Mouse (Mus musculus): ENCODE results near the gene Gm3015. TPM values are rescaled to one million over a fixed set of nuclear protein-coding genes. Genes with fewer than 3 reads are reported as not detected.
"Not testable (repeated sequence)": the region's sequence is repeated elsewhere in the genome, so short reads cannot be mapped to it uniquely, and the experiment has no call there.

Gene Gm3015
- polyA plus RNA-seq (2014; fragmentation: Nextera tagmentation; extraction: Ambion mirVana), result not detected in 2 replicates

DNA sequence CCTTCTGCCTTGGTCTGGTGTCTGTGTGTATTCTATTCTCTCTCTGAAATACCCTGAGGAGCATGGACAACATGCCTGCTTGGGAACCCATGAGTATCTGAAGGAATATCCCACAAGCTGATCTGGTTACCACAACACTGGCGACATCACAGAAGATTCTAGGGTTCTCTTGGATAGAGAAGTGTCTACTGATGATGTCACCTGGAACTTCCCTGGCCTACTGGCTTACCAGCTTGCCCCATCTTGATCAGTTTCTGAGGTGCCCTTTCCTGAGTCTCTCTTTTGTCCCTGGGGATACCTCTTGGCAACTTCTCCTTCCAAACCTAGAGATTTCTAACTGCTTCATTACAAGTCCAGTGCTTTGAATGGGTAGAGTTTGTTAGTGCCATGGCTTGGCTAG, at the start of gene Gm3015:
Gene Gm3015 (minus strand): TSS at position 101 of the 400 bp plus-strand sequence.
- not testable (repeated sequence) for H3K4me3 ChIP-seq (ENCODE audit: low read depth, low read length); ATAC-seq (replicated peaks; ENCODE audit: insufficient number of reproducible peaks, low FRiP score, low TSS enrichment); H3K27me3 ChIP-seq (ENCODE audit: control insufficient read depth, insufficient read depth, low read length); H3K4me2 ChIP-seq; H3K9ac ChIP-seq (ENCODE audit: low read depth, low read length); H3K36me3 ChIP-seq (ENCODE audit: control insufficient read depth, insufficient read depth, low read length); H3K9me3 ChIP-seq (replicated peaks; ENCODE audit: control insufficient read depth, low read length); H3K4me1 ChIP-seq (ENCODE audit: control insufficient read depth, insufficient read depth, low read length); H3K27ac ChIP-seq (ENCODE audit: low read depth, low read length)
- no CpG with 5 or more reads among the region's 1 CpGs for WGBS (ENCODE audit: insufficient replicate concordance)

DNA sequence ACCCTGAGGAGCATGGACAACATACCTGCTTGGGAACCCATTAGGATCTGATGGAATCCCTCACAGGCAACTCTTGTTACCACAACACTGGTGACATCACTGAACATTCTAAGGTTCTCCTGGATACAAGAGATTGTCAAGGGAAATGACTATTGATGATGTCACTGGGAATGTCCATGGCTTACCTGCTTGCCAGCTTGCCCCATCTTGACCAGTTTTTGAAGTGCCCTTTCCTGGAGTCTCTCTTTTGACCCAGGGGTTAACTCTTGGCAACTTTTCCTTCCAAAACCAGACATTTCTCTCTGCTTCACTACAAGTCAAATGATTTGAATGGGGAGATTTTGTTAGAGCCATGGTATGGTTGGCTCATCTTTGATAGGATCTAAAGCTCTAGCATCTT, 29.3 kb upstream of the Gm3015 start, which contains the start of gene Gm10377:
Gene Gm10377 (minus strand): TSS at position 101 of the 400 bp plus-strand sequence.
- H3K9ac ChIP-seq (ENCODE audit: low read depth, low read length); H3K4me2 ChIP-seq; ATAC-seq (replicated peaks; ENCODE audit: insufficient number of reproducible peaks, low FRiP score, low TSS enrichment); H3K36me3 ChIP-seq (ENCODE audit: control insufficient read depth, insufficient read depth, low read length); H3K9me3 ChIP-seq (replicated peaks; ENCODE audit: control insufficient read depth, low read length); H3K27ac ChIP-seq (ENCODE audit: low read depth, low read length); H3K4me1 ChIP-seq (ENCODE audit: control insufficient read depth, insufficient read depth, low read length); H3K4me3 ChIP-seq (ENCODE audit: low read depth, low read length); H3K27me3 ChIP-seq (ENCODE audit: control insufficient read depth, insufficient read depth, low read length): not testable (repeated sequence)

Other genes starting within 250 kb of the Gm3015 start
- not detected in 2 replicates for gene Gm8024, start 244.5 kb downstream of the Gm3015 start, polyA plus RNA-seq (2014; fragmentation: Nextera tagmentation; extraction: Ambion mirVana)
- gene Gm17124, start 168.9 kb downstream of the Gm3015 start, polyA plus RNA-seq (2014; fragmentation: Nextera tagmentation; extraction: Ambion mirVana), result not detected in 2 replicates
- gene Gm3633, start 126.9 kb downstream of the Gm3015 start, polyA plus RNA-seq (2014; fragmentation: Nextera tagmentation; extraction: Ambion mirVana), result not detected in 2 replicates
- gene Gm10378, start 112.9 kb downstream of the Gm3015 start, polyA plus RNA-seq (2014; fragmentation: Nextera tagmentation; extraction: Ambion mirVana), result not detected in 2 replicates
- gene Gm10377, start 29.2 kb upstream of the Gm3015 start, polyA plus RNA-seq (2014; fragmentation: Nextera tagmentation; extraction: Ambion mirVana), result not detected in 2 replicates
- not detected in 2 replicates for gene Gm21977, start 84.7 kb upstream of the Gm3015 start, polyA plus RNA-seq (2014; fragmentation: Nextera tagmentation; extraction: Ambion mirVana)
- not detected in 2 replicates for gene Gm8082, start 224.8 kb upstream of the Gm3015 start, polyA plus RNA-seq (2014; fragmentation: Nextera tagmentation; extraction: Ambion mirVana)
- gene Gm10376, start 246.8 kb upstream of the Gm3015 start, polyA plus RNA-seq (2014; fragmentation: Nextera tagmentation; extraction: Ambion mirVana), result not detected in 2 replicates